Mouse (Mus musculus) forebrain, embryonic 11.5 days (tissue): ENCODE data around the gene Tcf12. TPM values are rescaled to one million over a fixed set of nuclear protein-coding genes. Genes with fewer than 3 reads are reported as not detected.

Experiments used
- ATAC-seq: fragments of 200-750 bp; cut with Nextera tagmentation; replicated peaks from 2 replicates; pipeline ENCODE4 v1.8.0; 2017; ENCODE audit warnings: moderate TSS enrichment; ENCODE audit not compliant: low FRiP score
- DNase-seq: peaks from one replicate; pipeline ENCODE4 v3.0.0-alpha.2; 2017; ENCODE audit warnings: low spot score
- H3K27ac ChIP-seq: fragments of 300-500 bp; sonication (generic); 2 replicates; pipeline ENCODE4 v1.5.1; 2014; ENCODE audit warnings: low read depth, low read length
- H3K27me3 ChIP-seq: fragments of 300-500 bp; sonication (generic); 2 replicates; pipeline ENCODE4 v1.6.1; 2014; ENCODE audit warnings: mild to moderate bottlenecking, low read length, mixed read lengths; ENCODE audit not compliant: control insufficient read depth, insufficient read depth
- H3K36me3 ChIP-seq: fragments of 300-500 bp; sonication (generic); 2 replicates; pipeline ENCODE4 v1.6.1; 2014; ENCODE audit warnings: mild to moderate bottlenecking, low read length, moderate library complexity, mixed read lengths; ENCODE audit not compliant: control insufficient read depth, insufficient read depth
- H3K4me1 ChIP-seq: fragments of 300-500 bp; sonication (generic); replicated peaks from 2 replicates; pipeline ENCODE4 v1.6.1; 2014; ENCODE audit warnings: low read length, mixed read lengths; ENCODE audit not compliant: control insufficient read depth, insufficient read depth
- H3K4me2 ChIP-seq: fragments of 300-500 bp; sonication (generic); 2 replicates; pipeline ENCODE4 v1.6.1; 2014; ENCODE audit warnings: low read depth, mild to moderate bottlenecking, low read length, moderate library complexity, mixed read lengths; ENCODE audit not compliant: severe bottlenecking
- H3K4me3 ChIP-seq: fragments of 300-500 bp; sonication (generic); 2 replicates; pipeline ENCODE4 v1.5.1; 2014; ENCODE audit warnings: low read depth, low read length
- H3K9ac ChIP-seq: fragments of 300-500 bp; sonication (generic); 2 replicates; pipeline ENCODE4 v1.6.1; 2014; ENCODE audit warnings: low read length
- H3K9me3 ChIP-seq: fragments of 300-500 bp; sonication (generic); 2 replicates; pipeline ENCODE4 v1.6.1; 2016; ENCODE audit warnings: low read length, mixed read lengths; ENCODE audit not compliant: control insufficient read depth
- WGBS: fragments of 180-500 bp; shearing (Covaris S2); extraction: QIAGEN DNeasy Blood & Tissue Kit; methylation state at CpG from one replicate; pipeline ENCODE4 v1.1.7; 2014; 5-methylcytosine and 5-hydroxymethylcytosine counted together
- polyA plus RNA-seq: library from polyadenylated mRNA; unstranded; fragments of >200 nt; fragmentation: Nextera tagmentation; extraction: Ambion mirVana; gene quantifications from 2 replicates; pipeline ENCODE4 v1.2.1, GENCODE M21; 2014

Gene Tcf12
- polyA plus RNA-seq, 1 experiment from 2014 or later: 127 TPM

GRCm38 (mm10) chr9:71879415-71879814 is 232.3 kb downstream of the Tcf12 start:
- Histone ChIP-seq H3K27ac (no peak overlapping the region), H3K4me1 (peaks cover 15% of the 10 kb centered on the region), H3K4me3 (no peak overlapping the region), H3K9ac (no peak overlapping the region), H3K36me3 (peaks cover 2% of the 10 kb centered on the region; the same call in 1 of the 2 replicates), H3K27me3 (no peaks in the 10 kb centered on the region), H3K4me2 (no peak overlapping the region), H3K9me3 (no peaks in the 10 kb centered on the region)
- peak; percentile 87 for ATAC-seq
- DNase-seq: peak; percentile 56
- 8% methylated on average over 2 of the region's 2 CpGs for WGBS

DNA sequence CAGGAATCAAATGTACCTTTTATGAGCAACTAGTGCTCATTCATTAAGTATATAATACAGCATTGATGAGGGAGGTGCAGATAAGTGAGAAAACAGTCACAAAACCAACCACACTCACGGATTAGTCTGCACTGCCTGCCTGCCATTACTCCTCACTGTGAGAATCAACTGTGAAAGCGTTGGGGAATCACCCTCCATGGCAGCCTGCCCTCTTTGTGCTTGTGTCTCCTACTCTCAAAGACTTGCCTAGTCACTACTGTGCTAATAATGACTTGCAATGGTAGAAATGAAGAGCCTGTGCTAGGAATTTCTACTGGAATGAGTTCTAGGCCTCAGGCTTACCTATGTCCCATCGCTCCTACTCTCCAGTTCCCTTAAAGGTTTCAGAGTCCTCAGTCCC is 233.8 kb downstream of the Tcf12 start:
- Histone ChIP-seq H3K9me3 (no peaks in the 10 kb centered on the region), H3K9ac (no peak overlapping the region), H3K4me3 (no peak overlapping the region), H3K4me1 (peaks cover 15% of the 10 kb centered on the region), H3K27me3 (no peaks in the 10 kb centered on the region), H3K27ac (no peak overlapping the region), H3K4me2 (no peak overlapping the region), H3K36me3 (peaks cover 2% of the 10 kb centered on the region; the same call in 1 of the 2 replicates)
- DNase-seq (no peak), ATAC-seq (no peak)
- WGBS: 57% methylated on average over 3 of the region's 3 CpGs

DNA sequence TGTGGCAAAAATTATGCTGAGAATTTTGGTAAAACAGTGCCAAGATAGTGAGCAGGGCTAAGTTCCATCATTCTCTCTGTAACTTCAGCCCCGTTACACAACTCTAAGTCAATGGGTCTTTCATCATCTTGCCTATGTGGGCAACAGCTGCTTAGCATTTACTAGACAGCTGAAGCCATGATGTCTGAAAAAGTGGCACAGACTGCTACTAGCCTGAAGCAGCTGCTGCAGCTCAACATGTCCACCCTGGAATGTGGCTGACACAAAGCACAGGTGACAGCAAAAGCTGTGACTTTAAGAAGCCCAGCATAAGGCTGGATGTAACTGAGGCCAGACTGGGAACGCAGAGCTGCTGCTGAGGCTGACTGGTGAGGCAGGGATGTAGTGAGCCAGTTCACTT is 236.9 kb downstream of the Tcf12 start:
- no peak overlapping the region for H3K9ac ChIP-seq
- DNase-seq (no peak), ATAC-seq (no peak)
- no peaks in the 10 kb centered on the region for H3K9me3 ChIP-seq
- peaks cover 2% of the 10 kb centered on the region; the same call in 1 of the 2 replicates for H3K36me3 ChIP-seq
- H3K4me2 ChIP-seq: no peak overlapping the region
- H3K4me1 ChIP-seq: peaks cover 6% of the 10 kb centered on the region; the same call in 1 of the 2 replicates
- WGBS: 92% methylated on average over 2 of the region's 2 CpGs
- H3K27ac ChIP-seq: no peak overlapping the region
- no peaks in the 10 kb centered on the region for H3K27me3 ChIP-seq
- H3K4me3 ChIP-seq: no peak overlapping the region

GRCm38 (mm10) chr9:71874035-71874572 is 237.6 kb downstream of the Tcf12 start:
- WGBS: 83% methylated on average over 3 of the region's 3 CpGs
- H3K27me3 ChIP-seq: no peaks in the 10 kb centered on the region
- H3K9ac ChIP-seq: no peak overlapping the region
- no peak overlapping the region for H3K4me2 ChIP-seq
- peaks cover 6% of the 10 kb centered on the region; the same call in 1 of the 2 replicates for H3K4me1 ChIP-seq
- no peak overlapping the region for H3K4me3 ChIP-seq
- no peaks in the 10 kb centered on the region for H3K9me3 ChIP-seq
- peaks cover 2% of the 10 kb centered on the region; the same call in 1 of the 2 replicates for H3K36me3 ChIP-seq
- no peak overlapping the region for H3K27ac ChIP-seq
- DNase-seq (no peak), ATAC-seq (no peak)

- H3K9ac ChIP-seq: no peak overlapping the region
- no peak overlapping the region for H3K4me2 ChIP-seq
- ATAC-seq (no peak), DNase-seq (no peak)
- H3K4me3 ChIP-seq: no peak overlapping the region
- H3K27me3 ChIP-seq: no peaks in the 10 kb centered on the region
- peaks cover 3% of the 10 kb centered on the region; the same call in 1 of the 2 replicates for H3K4me1 ChIP-seq
- H3K36me3 ChIP-seq: peaks cover 1% of the 10 kb centered on the region; the same call in 1 of the 2 replicates
- 88% methylated on average over 7 of the region's 7 CpGs for WGBS
- no peaks in the 10 kb centered on the region for H3K9me3 ChIP-seq
- no peak overlapping the region for H3K27ac ChIP-seq
Measured at GRCm38 (mm10) chr9:71863338-71863737, 248.3 kb downstream of the Tcf12 start.

GRCm38 (mm10) chr9:71861629-71862028 is 250.0 kb downstream of the Tcf12 start:
- no peaks in the 10 kb centered on the region for H3K9me3 ChIP-seq
- H3K36me3 ChIP-seq: peaks cover 2% of the 10 kb centered on the region; the same call in 1 of the 2 replicates
- H3K4me2 ChIP-seq: no peak overlapping the region
- H3K27me3 ChIP-seq: no peaks in the 10 kb centered on the region
- peaks cover 3% of the 10 kb centered on the region; the same call in 1 of the 2 replicates for H3K4me1 ChIP-seq
- H3K27ac ChIP-seq: peak overlapping the region; percentile 34; the same call in 1 of the 2 replicates
- no peak for DNase-seq
- no peak for ATAC-seq
- H3K4me3 ChIP-seq: no peak overlapping the region
- H3K9ac ChIP-seq: no peak overlapping the region
- WGBS: 23% methylated on average over 2 of the region's 2 CpGs

DNA sequence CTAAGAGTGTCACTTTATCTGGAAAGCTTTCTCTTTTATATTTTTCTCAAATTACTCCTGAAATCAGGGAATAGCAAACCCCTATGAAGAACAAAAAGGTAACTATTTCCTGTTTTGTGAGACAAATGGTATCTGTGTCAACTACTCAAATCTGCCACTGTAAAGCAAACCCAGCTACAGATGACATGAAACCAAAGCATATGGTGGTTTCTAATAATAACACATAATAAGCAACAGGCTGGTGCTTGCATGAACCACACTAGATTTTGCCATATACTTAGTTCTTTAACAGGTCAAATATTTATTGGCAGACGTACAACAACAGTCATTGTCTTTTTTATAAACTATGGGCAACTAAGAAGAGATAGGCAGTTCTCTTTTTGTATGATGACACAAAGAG is 253.7 kb downstream of the Tcf12 start:
- WGBS: 95% methylated on average over 1 of the region's 1 CpGs
- no peak overlapping the region for H3K9ac ChIP-seq
- no peak overlapping the region for H3K27ac ChIP-seq

GRCm38 (mm10) chr9:71853904-71854303 is 257.8 kb downstream of the Tcf12 start:
- DNase-seq (no peak), ATAC-seq (no peak)
- Histone ChIP-seq H3K4me1 (no peaks in the 10 kb centered on the region), H3K27me3 (no peaks in the 10 kb centered on the region), H3K9ac (no peak overlapping the region), H3K4me3 (no peak overlapping the region), H3K36me3 (peaks cover 11% of the 10 kb centered on the region), H3K27ac (no peak overlapping the region), H3K9me3 (no peaks in the 10 kb centered on the region), H3K4me2 (no peak overlapping the region)
- WGBS: 94% methylated on average over 3 of the region's 3 CpGs

More for the DNA sequence above, 253.7 kb downstream of the Tcf12 start:
- peaks cover 7% of the 10 kb centered on the region for H3K36me3 ChIP-seq
- H3K4me1 ChIP-seq: peaks cover 3% of the 10 kb centered on the region; the same call in 1 of the 2 replicates
- no peaks in the 10 kb centered on the region for H3K9me3 ChIP-seq
- H3K4me3 ChIP-seq: no peak overlapping the region
- DNase-seq (no peak), ATAC-seq (no peak)
- H3K4me2 ChIP-seq: no peak overlapping the region
- no peaks in the 10 kb centered on the region for H3K27me3 ChIP-seq

- DNase-seq (no peak), ATAC-seq (no peak)
- no peak overlapping the region for H3K4me3 ChIP-seq
- no peaks in the 10 kb centered on the region for H3K9me3 ChIP-seq
- H3K36me3 ChIP-seq: peaks cover 13% of the 10 kb centered on the region; the same call in 1 of the 2 replicates
- no peak overlapping the region for H3K4me2 ChIP-seq
- no peak overlapping the region for H3K9ac ChIP-seq
- no peaks in the 10 kb centered on the region for H3K27me3 ChIP-seq
- 95% methylated on average over 1 of the region's 1 CpGs for WGBS
- no peaks in the 10 kb centered on the region for H3K4me1 ChIP-seq
- H3K27ac ChIP-seq: no peak overlapping the region
Measured at GRCm38 (mm10) chr9:71850283-71850682, 261.4 kb downstream of the Tcf12 start.
